Mouse (Mus musculus) liver, embryonic 14.5 days (tissue): ENCODE results near the gene Abhd17c. TPM values are rescaled to one million over a fixed set of nuclear protein-coding genes. Genes with fewer than 3 reads are reported as not detected.

Experiments
- ATAC-seq: fragments of 200-750 bp; cut with Nextera tagmentation; 2 replicates; pipeline ENCODE4 v1.8.0; 2017; ENCODE audit warnings: moderate number of reproducible peaks, mild to moderate bottlenecking, moderate library complexity; ENCODE audit not compliant: insufficient read depth
- DNase-seq, 3 experiments: peaks; one replicate each; pipeline ENCODE4 v3.0.0-alpha.2; 2012 to 2013; ENCODE audit warnings: low read depth in 3 of 3, low spot score in 3 of 3
- H3K27ac ChIP-seq: fragments of 300-500 bp; sonication (generic); 2 replicates; pipeline ENCODE4 v1.5.1; 2014; ENCODE audit warnings: moderate library complexity, mild to moderate bottlenecking, control low read depth, inconsistent platforms
- H3K27me3 ChIP-seq: fragments of 300-500 bp; sonication (generic); 2 replicates; pipeline ENCODE4 v1.6.1; 2014; ENCODE audit warnings: mild to moderate bottlenecking, low read length, moderate library complexity; ENCODE audit not compliant: control insufficient read depth, insufficient read depth
- H3K36me3 ChIP-seq: fragments of 300-500 bp; sonication (generic); replicated peaks from 2 replicates; pipeline ENCODE4 v1.6.1; 2014; ENCODE audit warnings: low read depth; ENCODE audit not compliant: control insufficient read depth, insufficient read depth
- H3K4me1 ChIP-seq, 2 experiments: fragments of 200-500 bp in 1 of 2; fragments of 300-500 bp in 1 of 2; sonication (generic) in 1 of 2; replicated peaks; 2 replicates each; pipeline ENCODE4 v1.6.1; 2012 to 2014; ENCODE audit warnings: antibody characterized with exemption in 1 of 2, inconsistent platforms in 1 of 2, low read length in 1 of 2; ENCODE audit not compliant: control insufficient read depth in 2 of 2, insufficient read depth in 2 of 2
- H3K4me2 ChIP-seq: fragments of 300-500 bp; sonication (generic); 2 replicates; pipeline ENCODE4 v1.6.1; 2014; ENCODE audit warnings: low read depth, mild to moderate bottlenecking, control low read depth, moderate library complexity
- H3K4me3 ChIP-seq, 2 experiments: fragments of 200-500 bp in 1 of 2; fragments of 300-500 bp in 1 of 2; sonication (generic) in 1 of 2; 2 replicates each; pipeline ENCODE4 v1.5.1; 2012 to 2014; ENCODE audit warnings: low read depth in 2 of 2, low read length in 2 of 2, mild to moderate bottlenecking in 2 of 2, control low read depth in 1 of 2, inconsistent platforms in 1 of 2, moderate library complexity in 1 of 2; ENCODE audit not compliant: insufficient read depth in 1 of 2
- H3K9ac ChIP-seq: fragments of 300-500 bp; sonication (generic); replicated peaks from 2 replicates; pipeline ENCODE4 v1.6.1; 2014; ENCODE audit warnings: mild to moderate bottlenecking, control low read depth, moderate library complexity
- H3K9me3 ChIP-seq: fragments of 300-500 bp; sonication (generic); 2 replicates; pipeline ENCODE4 v1.6.1; 2016; ENCODE audit warnings: low read length, mixed read lengths; ENCODE audit not compliant: control insufficient read depth
- CTCF ChIP-seq: IDR thresholded peaks from 2 replicates; pipeline ENCODE4 v1.5.1; 2016; ENCODE audit warnings: antibody characterized with exemption, low read depth, control low read depth
- EP300 ChIP-seq: IDR thresholded peaks from 2 replicates; pipeline ENCODE4 v1.6.1; 2016; ENCODE audit warnings: antibody characterized with exemption, low read depth
- WGBS: fragments of 180-500 bp; shearing (Covaris S2); extraction: QIAGEN DNeasy Blood & Tissue Kit; methylation state at CpG from one replicate; pipeline ENCODE4 v1.1.7; 2014; ENCODE audit not compliant: insufficient replicate concordance; 5-methylcytosine and 5-hydroxymethylcytosine counted together
- polyA plus RNA-seq, 2 experiments: library from polyadenylated mRNA; depleted of rRNA in 1 of 2; stranded (reverse) in 1 of 2; unstranded in 1 of 2; fragments of >200 nt; fragmentation: Nextera tagmentation in 1 of 2; extraction: Ambion mirVana in 1 of 2; gene quantifications; 2 replicates each; pipeline versions ENCODE4 v1.2.1 to v1.2.3; 2012 to 2014

The Abhd17c gene
- polyA plus RNA-seq, 2 experiments = 13.0 to 15.1 TPM

GRCm38 (mm10) chr7:84073856-84074255, 77.8 kb downstream of the Abhd17c start:
- no peak overlapping the region for H3K9ac ChIP-seq
- no peak overlapping the region for H3K4me3 ChIP-seq
- no peak for DNase-seq
- ATAC-seq = no peak
- TF ChIP-seq EP300 (no peak), CTCF (no peak)
- no peak overlapping the region for H3K27ac ChIP-seq
- no peak overlapping the region for H3K4me2 ChIP-seq
- no peaks in the 10 kb centered on the region for H3K36me3 ChIP-seq
- H3K27me3 ChIP-seq = no peaks in the 10 kb centered on the region
- H3K4me1 ChIP-seq = no peaks in the 10 kb centered on the region
- WGBS = 38% methylated on average over 3 of the region's 3 CpGs
- H3K9me3 ChIP-seq = no peaks in the 10 kb centered on the region

- DNase-seq (no peak), ATAC-seq (no peak)
- no peaks in the 10 kb centered on the region for H3K4me1 ChIP-seq
- no peaks in the 10 kb centered on the region for H3K27me3 ChIP-seq
- H3K4me2 ChIP-seq = no peak overlapping the region
- H3K9me3 ChIP-seq = no peaks in the 10 kb centered on the region
- no peak for TF ChIP-seq EP300
- TF ChIP-seq CTCF = no peak
- 50% methylated on average over 5 of the region's 5 CpGs for WGBS
- no peaks in the 10 kb centered on the region for H3K36me3 ChIP-seq
- no peak overlapping the region for H3K27ac ChIP-seq
- H3K9ac ChIP-seq = no peak overlapping the region
- no peak overlapping the region for H3K4me3 ChIP-seq
Measured at GRCm38 (mm10) chr7:84068931-84069330, 82.8 kb downstream of the Abhd17c start.

- WGBS = 76% methylated on average over 7 of the region's 7 CpGs
- Histone ChIP-seq H3K4me1 (no peaks in the 10 kb centered on the region), H3K9ac (no peak overlapping the region), H3K27me3 (no peaks in the 10 kb centered on the region), H3K4me2 (no peak overlapping the region), H3K27ac (no peak overlapping the region), H3K9me3 (no peaks in the 10 kb centered on the region), H3K36me3 (no peaks in the 10 kb centered on the region), H3K4me3 (no peak overlapping the region)
- ATAC-seq (no peak), DNase-seq (no peak)
- TF ChIP-seq CTCF (no peak), EP300 (no peak)
Measured at GRCm38 (mm10) chr7:84059799-84060198, 91.9 kb downstream of the Abhd17c start.

Other genes with a start within 250 kb of the Abhd17c start
- gene Cemip, start 65.4 kb downstream of the Abhd17c start, polyA plus RNA-seq (2012; rRNA removed) = 0.02 TPM in 1 of 2 replicates, not detected in the other
- 0.06 TPM in 1 of 2 replicates, not detected in the other for gene Cemip, start 65.4 kb downstream of the Abhd17c start, polyA plus RNA-seq (2014; fragmentation: Nextera tagmentation; extraction: Ambion mirVana)